Mouse (Mus musculus) left cerebral cortex, adult 8-10 months (tissue): ENCODE results near the gene Mrpl48. TPM values are rescaled to one million over a fixed set of nuclear protein-coding genes. Genes with fewer than 3 reads are reported as not detected.
"Not testable (repeated sequence)": the region's sequence is repeated elsewhere in the genome, so short reads cannot be mapped to it uniquely, and the experiment has no call there.

ENCODE experiments used
- DNase-seq, 2 experiments: peaks; one replicate each; pipeline ENCODE4 v3.0.0; 2022; ENCODE audit warnings: low spot score in 2 of 2
- total RNA-seq, 4 experiments: library from RNA; stranded (reverse); gene quantifications; 2 replicates each; pipeline ENCODE4 v1.2.4; 2022

Gene Mrpl48
- total RNA-seq, 4 experiments from 2014 or later, result 70.6 to 83.2 (median 77.7) TPM

DNA sequence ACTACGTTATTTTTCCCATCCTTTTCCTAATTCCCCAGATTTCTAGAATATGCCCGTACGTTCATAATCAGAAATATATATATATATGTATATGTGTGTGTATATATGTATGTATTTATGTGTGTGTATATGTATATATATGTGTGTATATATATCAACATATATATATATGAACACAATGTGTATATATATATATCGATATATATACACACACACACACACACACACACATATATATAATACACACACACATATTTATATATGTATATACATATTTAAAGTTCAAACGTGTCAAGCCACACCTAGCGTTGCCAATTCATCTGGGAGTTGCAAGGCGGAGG is 17.6 kb downstream of the Mrpl48 start:
- DNase-seq, result no peak

DNA sequence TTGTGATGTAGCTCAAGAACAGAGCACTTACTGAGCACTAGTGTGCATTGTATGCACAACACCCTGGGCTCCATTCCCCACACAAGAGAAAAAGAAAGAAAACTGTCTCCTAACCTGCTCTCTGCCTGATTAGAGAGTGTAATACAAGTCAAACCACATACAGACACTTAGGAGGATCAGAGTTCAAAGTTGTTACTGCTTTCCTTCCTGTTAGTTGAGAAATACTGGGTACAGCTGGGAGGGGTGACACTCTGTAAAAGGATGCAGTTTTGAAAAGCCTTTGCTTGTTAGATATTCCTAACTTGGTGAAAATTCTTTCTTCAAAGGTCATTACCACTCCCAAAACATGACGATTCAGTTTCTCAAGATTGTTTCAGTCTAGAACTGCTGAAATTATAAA is 18.3 kb downstream of the Mrpl48 start:
- no peak for DNase-seq

DNA sequence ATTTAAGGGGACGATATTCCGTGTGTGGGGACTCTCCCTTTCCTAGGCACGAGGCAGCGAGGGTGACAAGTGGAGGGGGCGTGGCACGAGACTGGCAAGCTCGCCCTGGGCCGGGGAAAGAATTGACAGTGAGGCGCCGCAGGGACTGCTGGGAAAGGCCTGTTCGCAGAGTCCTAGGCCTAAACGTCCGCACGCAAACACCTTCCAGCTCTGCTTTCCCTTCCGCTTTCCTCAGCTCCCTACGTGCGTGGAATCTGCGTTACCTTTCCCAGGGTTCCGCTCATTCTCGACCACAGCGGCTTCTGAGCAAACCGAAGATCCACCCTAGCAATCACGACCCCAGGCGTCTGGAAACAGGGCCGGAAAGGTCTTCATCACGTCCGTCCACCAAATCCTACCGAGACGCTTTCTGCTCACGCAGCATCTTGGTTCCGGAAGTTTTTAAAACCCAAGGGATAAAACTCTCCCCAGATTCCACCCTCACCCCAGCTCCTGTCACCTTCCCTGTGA is 25.3 kb downstream of the Mrpl48 start:
- peak; percentile 84 to 89 for DNase-seq

GRCm38 (mm10) chr7:100582235-100582634 is 25.9 kb downstream of the Mrpl48 start:
- DNase-seq, result no peak

- peak in 1 of 2 experiments; percentile 37 for DNase-seq
Measured at GRCm38 (mm10) chr7:100578794-100579193, 29.3 kb downstream of the Mrpl48 start.

- DNase-seq, result no peak
Measured at GRCm38 (mm10) chr7:100572704-100573103, 35.4 kb downstream of the Mrpl48 start.

DNA sequence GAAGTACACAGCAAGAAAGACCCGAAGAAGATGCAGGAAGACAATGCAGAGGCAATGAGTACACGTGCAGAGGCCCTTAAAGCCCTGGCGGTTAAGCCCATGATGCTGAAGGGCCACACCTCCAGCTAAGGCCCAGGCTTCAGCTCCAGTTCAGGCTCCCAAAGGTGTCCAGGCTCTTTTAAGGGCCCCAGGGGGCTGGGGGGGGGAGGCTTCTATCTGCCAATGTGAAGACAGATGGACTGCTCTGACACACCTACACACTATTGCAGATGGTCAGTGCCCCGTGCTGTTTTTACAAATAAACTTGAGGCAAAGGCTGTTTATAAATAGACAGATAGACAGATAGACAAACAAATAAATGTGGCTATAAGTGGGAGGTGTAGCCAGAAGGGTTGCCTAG is 36.0 kb downstream of the Mrpl48 start:
- DNase-seq, result no peak

- no peak for DNase-seq
Measured at GRCm38 (mm10) chr7:100570930-100571715, 37.0 kb downstream of the Mrpl48 start.

- DNase-seq, result no peak
Measured at GRCm38 (mm10) chr7:100569907-100570306, 38.2 kb downstream of the Mrpl48 start.

GRCm38 (mm10) chr7:100567238-100567637 is 40.9 kb downstream of the Mrpl48 start:
- not testable (repeated sequence) for DNase-seq

GRCm38 (mm10) chr7:100561861-100562587 is 46.1 kb downstream of the Mrpl48 start:
- DNase-seq, result no peak

DNA sequence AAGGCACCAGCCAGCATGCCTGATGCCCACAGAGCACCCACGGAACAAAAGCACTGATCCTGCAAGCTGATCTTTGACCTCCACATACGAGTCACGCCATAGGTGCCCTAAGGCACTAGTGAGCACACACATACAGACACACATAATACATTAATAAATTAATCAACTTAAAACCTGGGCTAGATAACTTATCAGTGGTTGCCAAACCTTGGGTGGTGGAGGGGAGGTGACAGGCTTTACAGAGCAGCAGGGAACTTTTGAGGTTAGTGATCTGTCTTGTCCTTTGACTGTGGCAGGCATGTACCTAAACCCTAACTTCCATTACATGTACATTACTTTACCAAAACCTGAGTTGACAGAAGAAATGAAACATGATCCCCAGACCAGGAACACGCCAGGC is 48.8 kb downstream of the Mrpl48 start:
- DNase-seq, result no peak

GRCm38 (mm10) chr7:100557241-100557640 is 50.9 kb downstream of the Mrpl48 start:
- no peak for DNase-seq

- peak; percentile 47 to 66 for DNase-seq
Measured at GRCm38 (mm10) chr7:100555431-100555951, 52.6 kb downstream of the Mrpl48 start.

- no peak for DNase-seq
Measured at GRCm38 (mm10) chr7:100554939-100555338, 53.2 kb downstream of the Mrpl48 start.

DNA sequence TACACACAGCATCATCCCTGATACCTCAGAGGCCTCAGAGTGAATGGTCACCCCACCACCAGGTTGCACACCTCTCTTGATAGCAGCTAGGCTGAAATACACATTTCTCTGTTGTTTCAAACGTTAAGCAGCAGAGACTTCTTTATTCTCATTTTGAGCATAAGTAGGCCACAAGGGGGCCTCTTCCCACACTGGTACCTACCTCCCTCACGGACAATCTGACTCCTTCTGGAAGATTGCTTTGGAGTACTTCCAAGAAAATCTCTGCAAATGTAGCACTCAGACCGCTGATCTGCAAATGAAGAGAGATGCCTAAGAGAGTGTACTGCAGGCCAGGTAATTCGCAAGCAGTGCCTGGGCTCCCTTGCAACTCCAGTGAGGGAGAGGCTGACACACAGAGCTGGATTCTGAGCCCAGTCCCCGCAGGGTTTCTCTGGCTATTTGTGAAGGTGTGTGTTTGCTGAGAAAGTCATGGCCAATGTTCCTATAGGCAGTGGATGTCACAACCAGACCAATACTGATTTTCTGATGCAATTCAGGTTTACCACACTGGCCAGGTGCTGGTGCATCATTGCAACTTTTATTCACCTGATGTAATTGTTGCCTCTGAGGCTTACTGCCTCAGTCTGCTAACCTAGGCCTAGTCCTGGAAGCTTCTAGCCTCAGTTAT is 57.6 kb downstream of the Mrpl48 start:
- DNase-seq, result peak in 1 of 2 experiments; percentile 57

DNA sequence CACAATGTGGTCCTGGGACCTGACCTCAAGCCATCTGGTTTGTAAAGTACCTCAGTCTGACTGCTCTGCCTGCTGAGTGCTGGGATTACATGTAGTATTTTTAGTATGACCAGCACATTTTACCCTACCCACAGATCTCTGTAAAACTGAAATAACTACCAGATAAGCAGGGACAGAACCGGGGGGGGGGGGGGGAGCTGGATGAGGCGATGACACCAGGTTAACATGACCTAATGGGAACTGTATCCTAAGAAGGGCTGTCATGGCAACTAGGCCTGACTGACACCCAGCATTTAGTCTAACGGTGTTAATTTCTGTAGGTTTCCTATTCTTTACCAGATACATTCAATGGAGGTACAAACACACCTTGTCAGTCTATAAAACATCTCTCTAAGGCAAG is 58.3 kb downstream of the Mrpl48 start:
- no peak for DNase-seq

- no peak for DNase-seq
Measured at GRCm38 (mm10) chr7:100547631-100548030, 60.5 kb downstream of the Mrpl48 start.

- no peak for DNase-seq
Measured at GRCm38 (mm10) chr7:100544437-100544836, 63.7 kb downstream of the Mrpl48 start.

- no peak for DNase-seq
Measured at GRCm38 (mm10) chr7:100539516-100539915, 68.6 kb downstream of the Mrpl48 start.

GRCm38 (mm10) chr7:100537519-100537902 is 70.6 kb downstream of the Mrpl48 start:
- DNase-seq, result no peak
